Mouse (Mus musculus) liver, postnatal 0 days (tissue): ENCODE measurements around the gene Nagpa. TPM values are rescaled to one million over a fixed set of nuclear protein-coding genes. Genes with fewer than 3 reads are reported as not detected.

Experiments
- ATAC-seq: fragments of 200-750 bp; cut with Nextera tagmentation; 2 replicates; pipeline ENCODE4 v1.8.0; 2017; ENCODE audit warnings: mild to moderate bottlenecking, moderate library complexity
- DNase-seq: peaks from one replicate; pipeline ENCODE4 v3.0.0-alpha.2; 2016
- H3K27ac ChIP-seq: fragments of 300-500 bp; sonication (generic); 2 replicates; pipeline ENCODE4 v1.5.1; 2014; ENCODE audit warnings: antibody characterized with exemption, moderate library complexity, mild to moderate bottlenecking, low read depth
- H3K27me3 ChIP-seq: fragments of 300-500 bp; sonication (generic); 2 replicates; pipeline ENCODE4 v1.6.1; 2014; ENCODE audit warnings: low read length, control low read depth, mixed read lengths; ENCODE audit not compliant: insufficient read depth
- H3K36me3 ChIP-seq: fragments of 300-500 bp; sonication (generic); replicated peaks from 2 replicates; pipeline ENCODE4 v1.6.1; 2014; ENCODE audit warnings: mild to moderate bottlenecking, control low read depth, low read length, moderate library complexity, mixed read lengths; ENCODE audit not compliant: insufficient read depth
- H3K4me1 ChIP-seq: fragments of 300-500 bp; sonication (generic); 2 replicates; pipeline ENCODE4 v1.6.1; 2014; ENCODE audit warnings: antibody characterized with exemption, mild to moderate bottlenecking, control low read depth; ENCODE audit not compliant: insufficient read depth
- H3K4me2 ChIP-seq: fragments of 300-500 bp; sonication (generic); 2 replicates; pipeline ENCODE4 v1.6.1; 2014; ENCODE audit warnings: low read depth, mild to moderate bottlenecking, low read length, moderate library complexity, mixed read lengths
- H3K4me3 ChIP-seq: fragments of 300-500 bp; sonication (generic); 2 replicates; pipeline ENCODE4 v1.5.1; 2014; ENCODE audit warnings: low read depth, low read length
- H3K9ac ChIP-seq: fragments of 300-500 bp; sonication (generic); replicated peaks from 2 replicates; pipeline ENCODE4 v1.6.1; 2014; ENCODE audit warnings: mild to moderate bottlenecking, moderate library complexity
- H3K9me3 ChIP-seq: fragments of 300-500 bp; sonication (generic); 2 replicates; pipeline ENCODE4 v1.6.1; 2016; ENCODE audit warnings: mild to moderate bottlenecking, control low read depth, low read length, mixed read lengths
- CTCF ChIP-seq: sonication (generic); IDR thresholded peaks from 2 replicates; pipeline ENCODE4 v1.5.1; 2016; ENCODE audit warnings: antibody characterized with exemption, low read depth
- EP300 ChIP-seq: IDR thresholded peaks from 2 replicates; pipeline ENCODE4 v1.6.1; 2016; ENCODE audit warnings: antibody characterized with exemption, low read depth, mild to moderate bottlenecking
- WGBS: fragments of 180-500 bp; shearing (Covaris S2); extraction: QIAGEN DNeasy Blood & Tissue Kit; methylation state at CpG from one replicate; pipeline ENCODE4 v1.1.7; 2014; ENCODE audit not compliant: insufficient replicate concordance; 5-methylcytosine and 5-hydroxymethylcytosine counted together
- polyA plus RNA-seq: library from polyadenylated mRNA; unstranded; fragments of >200 nt; fragmentation: Nextera tagmentation; extraction: Ambion mirVana; gene quantifications from 2 replicates; pipeline ENCODE4 v1.2.1, GENCODE M21; 2015

Gene Nagpa
- polyA plus RNA-seq, 1 experiment from 2014 or later, result 7.7 TPM

GRCm38 (mm10) chr16:5184101-5184500, 19.7 kb downstream of the Nagpa start:
- DNase-seq, result no peak
- 42% methylated on average over 8 of the region's 8 CpGs for WGBS
- H3K4me2 ChIP-seq, result no peak overlapping the region
- H3K9me3 ChIP-seq, result no peaks in the 10 kb centered on the region
- no peaks in the 10 kb centered on the region for H3K27me3 ChIP-seq
- H3K36me3 ChIP-seq, result no peaks in the 10 kb centered on the region
- H3K9ac ChIP-seq, result no peak overlapping the region
- no peak overlapping the region for H3K4me3 ChIP-seq
- no peaks in the 10 kb centered on the region for H3K4me1 ChIP-seq
- TF ChIP-seq CTCF (no peak), EP300 (no peak)
- H3K27ac ChIP-seq, result no peak overlapping the region
- ATAC-seq, result peak; percentile 54; the same call in 1 of the 2 replicates

- DNase-seq (no peak), ATAC-seq (no peak)
- 81% methylated on average over 18 of the region's 18 CpGs for WGBS
These were observed 20.4 kb downstream of the Nagpa start for GRCm38 (mm10) chr16:5183310-5183975.

GRCm38 (mm10) chr16:5172636-5173035, 31.2 kb downstream of the Nagpa start:
- TF ChIP-seq CTCF (no peak), EP300 (no peak)
- Histone ChIP-seq H3K9me3 (no peaks in the 10 kb centered on the region), H3K36me3 (no peaks in the 10 kb centered on the region), H3K4me1 (no peaks in the 10 kb centered on the region), H3K4me2 (no peak overlapping the region), H3K27ac (no peak overlapping the region), H3K9ac (no peak overlapping the region), H3K27me3 (no peaks in the 10 kb centered on the region), H3K4me3 (no peak overlapping the region)
- WGBS, result 82% methylated on average over 6 of the region's 6 CpGs
- DNase-seq (no peak), ATAC-seq (no peak)

More at GRCm38 (mm10) chr16:5183310-5183975, 20.4 kb downstream of the Nagpa start:
- no peak overlapping the region for H3K27ac ChIP-seq
- H3K4me3 ChIP-seq, result no peak overlapping the region
- no peaks in the 10 kb centered on the region for H3K9me3 ChIP-seq
- H3K27me3 ChIP-seq, result no peaks in the 10 kb centered on the region
- no peak for TF ChIP-seq CTCF
- TF ChIP-seq EP300, result no peak
- H3K9ac ChIP-seq, result no peak overlapping the region
- no peaks in the 10 kb centered on the region for H3K4me1 ChIP-seq
- no peak overlapping the region for H3K4me2 ChIP-seq
- no peaks in the 10 kb centered on the region for H3K36me3 ChIP-seq

GRCm38 (mm10) chr16:5168829-5169228, 35.0 kb downstream of the Nagpa start:
- DNase-seq (no peak), ATAC-seq (no peak)
- no peaks in the 10 kb centered on the region for H3K4me1 ChIP-seq
- H3K9ac ChIP-seq, result no peak overlapping the region
- H3K4me3 ChIP-seq, result no peak overlapping the region
- no peaks in the 10 kb centered on the region for H3K9me3 ChIP-seq
- no peak overlapping the region for H3K4me2 ChIP-seq
- H3K27ac ChIP-seq, result no peak overlapping the region
- 68% methylated on average over 5 of the region's 5 CpGs for WGBS
- TF ChIP-seq EP300 (no peak), CTCF (no peak)
- H3K27me3 ChIP-seq, result no peaks in the 10 kb centered on the region
- no peaks in the 10 kb centered on the region for H3K36me3 ChIP-seq

GRCm38 (mm10) chr16:5168038-5168437, 35.8 kb downstream of the Nagpa start:
- no peak for DNase-seq
- TF ChIP-seq EP300 (no peak), CTCF (no peak)
- H3K4me1 ChIP-seq, result no peaks in the 10 kb centered on the region
- ATAC-seq, result no peak
- no peaks in the 10 kb centered on the region for H3K27me3 ChIP-seq
- WGBS, result 64% methylated on average over 2 of the region's 2 CpGs
- no peak overlapping the region for H3K27ac ChIP-seq
- H3K9ac ChIP-seq, result no peak overlapping the region
- no peak overlapping the region for H3K4me3 ChIP-seq
- no peak overlapping the region for H3K4me2 ChIP-seq
- no peaks in the 10 kb centered on the region for H3K9me3 ChIP-seq
- H3K36me3 ChIP-seq, result no peaks in the 10 kb centered on the region

GRCm38 (mm10) chr16:5164327-5164726, 39.5 kb downstream of the Nagpa start:
- 49% methylated on average over 6 of the region's 6 CpGs for WGBS
- no peaks in the 10 kb centered on the region for H3K4me1 ChIP-seq
- DNase-seq (no peak), ATAC-seq (no peak)
- no peaks in the 10 kb centered on the region for H3K9me3 ChIP-seq
- no peak overlapping the region for H3K4me3 ChIP-seq
- H3K36me3 ChIP-seq, result no peaks in the 10 kb centered on the region
- H3K27me3 ChIP-seq, result no peaks in the 10 kb centered on the region
- no peak overlapping the region for H3K9ac ChIP-seq
- H3K27ac ChIP-seq, result no peak overlapping the region
- TF ChIP-seq CTCF (no peak), EP300 (no peak)
- H3K4me2 ChIP-seq, result no peak overlapping the region

GRCm38 (mm10) chr16:5159248-5159647, 44.6 kb downstream of the Nagpa start:
- TF ChIP-seq EP300, result no peak
- no peak for TF ChIP-seq CTCF
- 63% methylated on average over 8 of the region's 8 CpGs for WGBS
- H3K9me3 ChIP-seq, result no peaks in the 10 kb centered on the region
- H3K4me1 ChIP-seq, result 0 out of 2 replicates have a peak, but pooled peaks cover 3% of the 10 kb centered on the region
- DNase-seq, result peak; percentile 41
- no peak overlapping the region for H3K27ac ChIP-seq
- H3K4me2 ChIP-seq, result no peak overlapping the region
- no peaks in the 10 kb centered on the region for H3K27me3 ChIP-seq
- no peak overlapping the region for H3K4me3 ChIP-seq
- ATAC-seq, result peak; percentile 62
- H3K36me3 ChIP-seq, result no peaks in the 10 kb centered on the region
- no peak overlapping the region for H3K9ac ChIP-seq
